Comparison of ENCODE assay signal across 12 mouse cellular contexts in the genomic region with DNA sequence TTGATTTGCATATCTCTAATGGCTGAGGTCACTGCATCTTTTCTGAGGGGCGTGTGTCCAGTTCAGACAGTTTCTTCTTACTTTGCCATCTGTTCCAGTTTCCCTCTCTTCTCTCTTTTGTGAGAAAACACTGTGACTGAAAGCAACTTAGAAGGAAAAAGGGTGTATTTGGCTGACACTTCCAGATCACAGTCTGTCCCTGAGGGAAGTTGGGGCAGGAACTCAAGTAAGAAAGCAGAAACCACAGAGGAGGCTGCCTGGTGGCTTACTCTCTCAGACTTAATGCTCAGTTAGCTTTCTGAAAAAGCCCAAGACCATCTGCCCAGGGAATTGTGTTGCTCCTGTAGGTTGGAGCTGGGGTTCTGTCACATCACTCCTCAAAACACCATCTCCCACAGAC.
"Had no signal": no experiment of that assay in that cellular context is flagged by ENCODE, and none has a peak within 500 bp of the region (broad histone marks: within the 10 kb centered on the region; RNA-seq: fewer than 3 reads in every experiment).

No protein-coding gene starts in this region.

- DNase-seq: kidney, postnatal 25 days; layer of hippocampus, adult 9-11 months; liver, embryonic 13.5 days; lung, adult 2 months; lung, postnatal 14 days; lung, postnatal 4 days; right cerebral cortex, adult 18-20 months; thymus, adult 18-20 months; thymus, postnatal 4 days had no signal

- H3K27ac ChIP-seq: kidney, postnatal 0 days; layer of hippocampus, adult 2 months; left cerebral cortex, adult 2 months; liver, embryonic 13.5 days had no signal

- H3K4me1 ChIP-seq: liver, embryonic 13.5 days had no signal

- H3K4me3 ChIP-seq: layer of hippocampus, adult 2 months; left cerebral cortex, adult 2 months; liver, embryonic 13.5 days had no signal
